Comparison of ENCODE assay signal across 23 mouse cellular contexts in the genomic region with DNA sequence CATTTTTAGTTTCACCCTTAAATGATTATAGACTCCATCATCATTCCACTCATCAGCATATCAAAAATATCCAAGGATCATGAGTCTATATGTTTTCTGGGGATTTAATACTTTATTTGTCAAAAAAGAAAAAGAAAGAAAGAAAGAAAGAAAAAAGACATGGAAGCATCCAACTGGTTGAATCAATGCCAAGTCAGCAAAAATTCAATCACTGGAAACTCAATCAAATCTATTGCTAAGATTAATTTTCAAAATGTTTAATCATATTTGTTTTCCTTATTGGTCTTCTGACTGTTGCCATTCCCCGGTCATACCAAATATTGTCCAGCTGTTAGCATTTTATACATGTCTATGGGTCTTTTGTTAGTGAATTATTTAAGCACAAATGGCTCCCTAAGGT. TPM values are rescaled to one million over a fixed set of nuclear protein-coding genes. Genes with fewer than 3 reads are reported as not detected.
DNase-seq lines count a peak whose midpoint lies in the region; ATAC-seq and TF ChIP-seq lines count a peak whose summit lies in the region.
"Had no signal": no experiment of that assay in that cellular context is flagged by ENCODE, and none has a peak within 500 bp of the region (broad histone marks: within the 10 kb centered on the region; RNA-seq: fewer than 3 reads in every experiment).

No protein-coding gene starts in this region.

- H3K27ac ChIP-seq in CH12.LX (ENCODE audit: insufficient read depth, low read depth) = no peak overlapping the region
- no peak overlapping the region for H3K27ac ChIP-seq in ES-E14 (ENCODE audit: insufficient read depth, low read depth, low read length, poor library complexity, severe bottlenecking)
- no peak overlapping the region for H3K27ac ChIP-seq in MEL (ENCODE audit: control insufficient read depth, low read depth, low read length)
- H3K27ac ChIP-seq in intestine, embryonic 15.5 days = no peak overlapping the region

- H3K9me3 ChIP-seq in CH12.LX (replicated peaks; ENCODE audit: low read length) (peaks cover 14% of the 10 kb centered on the region), ES-E14 (ENCODE audit: control insufficient read depth, insufficient read depth, low read depth, low read length) (no peaks in the 10 kb centered on the region), MEL (replicated peaks; ENCODE audit: insufficient read depth, low read length) (no peaks in the 10 kb centered on the region)
- no peaks in the 10 kb centered on the region for H3K9me3 ChIP-seq in intestine, embryonic 15.5 days

- peaks cover 0 to 5% of the 10 kb centered on the region in 2 experiments; a peak in 1 of 4 replicates for H3K4me1 ChIP-seq in CH12.LX (ENCODE audit: control insufficient read depth in 1 of 2, insufficient read depth in 2 of 2)
- H3K4me1 ChIP-seq in ES-E14 (ENCODE audit: control insufficient read depth in 2 of 2, insufficient read depth in 2 of 2, low read length in 2 of 2, poor library complexity in 1 of 2) = no peaks in the 10 kb centered on the region
- no peaks in the 10 kb centered on the region for H3K4me1 ChIP-seq in MEL (ENCODE audit: control insufficient read depth in 1 of 2, insufficient read depth in 2 of 2, low read length in 2 of 2)
- H3K4me1 ChIP-seq in intestine, embryonic 15.5 days (replicated peaks) = no peaks in the 10 kb centered on the region

- no peak for TF ChIP-seq POLR2A in CH12.LX (IDR thresholded peaks at IDR 0.05; ENCODE audit: low read depth, low read length)
- TF ChIP-seq POLR2A in MEL (IDR thresholded peaks at IDR 0.05; ENCODE audit: control insufficient read depth in 1 of 2, insufficient read depth in 1 of 2, low read depth in 1 of 2, low read length in 2 of 2, poor library complexity in 1 of 2) = no peak

- no peak overlapping the region for H3K4me3 ChIP-seq in CH12.LX (replicated peaks in 1 of 3; ENCODE audit: low read depth in 2 of 3, low read length in 2 of 3, poor library complexity in 1 of 3)
- H3K4me3 ChIP-seq in ES-E14 (ENCODE audit: insufficient read depth in 1 of 2, low read depth in 1 of 2, low read length in 2 of 2, poor library complexity in 1 of 2, severe bottlenecking in 1 of 2) = no peak overlapping the region
- no peak overlapping the region for H3K4me3 ChIP-seq in MEL (ENCODE audit: control insufficient read depth in 1 of 2, insufficient read depth in 1 of 2, low read depth in 2 of 2, low read length in 2 of 2)
- no peak overlapping the region for H3K4me3 ChIP-seq in intestine, embryonic 15.5 days (replicated peaks)

- no peak for TF ChIP-seq RAD21 in CH12.LX (IDR thresholded peaks at IDR 0.05; ENCODE audit: low read depth, low read length)
- no peak for TF ChIP-seq RAD21 in MEL (IDR thresholded peaks at IDR 0.05; ENCODE audit: low read depth, low read length)

- DNase-seq in CH12.LX (ENCODE audit: extremely low read depth) (no peak), ES-E14 (ENCODE audit: low read depth, low spot score) (no peak), MEL (ENCODE audit: low read depth, low spot score) (no peak)
- no peak for DNase-seq in gastrocnemius, postnatal 4 days (ENCODE audit: low spot score in 2 of 2)
- no peak for DNase-seq in layer of hippocampus, adult 11-12 months (ENCODE audit: low spot score)
- DNase-seq: adrenal gland, adult 2 months; adrenal gland, adult 8-10 months; adrenal gland, postnatal 10 days; adrenal gland, postnatal 14 days; adrenal gland, postnatal 25 days; adrenal gland, postnatal 36 days; B cell, adult 2 months; cerebellum, adult 11 months; cerebellum, adult 11-12 months; cerebellum, adult 18-20 months; cerebellum, adult 2 months; cerebellum, adult 8-10 months; cerebellum, adult 9-10 months had no signal

- dilution Hi-C loops in CH12.LX (cut with MboI; ENCODE audit: extremely low pct_ligation_motif_present, extremely low pct_unique_long_range_greater_than_20kb, low sequenced_read_pairs) = no loop called here

- H3K27me3 ChIP-seq in CH12.LX (replicated peaks) (no peaks in the 10 kb centered on the region), MEL (ENCODE audit: control insufficient read depth in 1 of 2, insufficient read depth in 2 of 2, low read length in 2 of 2) (peaks cover 0 to 2% of the 10 kb centered on the region in 2 experiments; a peak in 2 of 4 replicates)
- H3K27me3 ChIP-seq in intestine, embryonic 15.5 days (replicated peaks) = no peaks in the 10 kb centered on the region
- H3K27me3 ChIP-seq: Patski had no signal

- ATAC-seq in intestine, embryonic 15.5 days = no peak
- ATAC-seq: activated CD4-positive, CD25-positive, alpha-beta regulatory T cell, adult 4 months; CD4-positive, CD25-positive, alpha-beta regulatory T cell, adult 4 months; Patski had no signal

- in situ Hi-C loops in CH12.LX (cut with MboI; ENCODE audit: low pct_ligation_motif_present, low pct_unique_long_range_greater_than_20kb, low sequenced_read_pairs) (no loop called here), ES-E14 (cut with MboI; ENCODE audit: low sequenced_read_pairs in 2 of 2, unreplicated experiment in 2 of 2) (loop anchor here in 1 of 2 experiments (10.0 kb wide), 1 partner anchor 474 kb away; no protein-coding TSS in a partner anchor)

- no peak overlapping the region for H3K4me2 ChIP-seq in CH12.LX (ENCODE audit: insufficient read depth, low read depth, poor library complexity, severe bottlenecking)
- no peak overlapping the region for H3K4me2 ChIP-seq in intestine, embryonic 15.5 days (replicated peaks)

- no peaks in the 10 kb centered on the region for H3K36me3 ChIP-seq in CH12.LX (replicated peaks in 1 of 2; ENCODE audit: control insufficient read depth in 1 of 2, insufficient read depth in 1 of 2, low read length in 1 of 2)
- no peaks in the 10 kb centered on the region for H3K36me3 ChIP-seq in ES-E14 (ENCODE audit: control insufficient read depth, insufficient read depth, low read length, poor library complexity, severe bottlenecking)
- H3K36me3 ChIP-seq in MEL (ENCODE audit: control insufficient read depth in 1 of 2, insufficient read depth in 2 of 2, low read length in 2 of 2) = no peaks in the 10 kb centered on the region
- no peaks in the 10 kb centered on the region for H3K36me3 ChIP-seq in intestine, embryonic 15.5 days
- H3K36me3 ChIP-seq: G1E had no signal

- no peak for TF ChIP-seq EP300 in CH12.LX (IDR thresholded peaks at IDR 0.05; ENCODE audit: low read length)
- TF ChIP-seq EP300 in MEL (IDR thresholded peaks at IDR 0.05; ENCODE audit: low read depth in 1 of 2, low read length in 2 of 2) = no peak

- H3K79me2 ChIP-seq in CH12.LX (replicated peaks; ENCODE audit: control insufficient read depth, extremely low read depth, insufficient read depth, poor library complexity, severe bottlenecking) (no peaks in the 10 kb centered on the region), MEL (ENCODE audit: control insufficient read depth, insufficient read depth, low read length, poor library complexity) (no peaks in the 10 kb centered on the region)

- no peak for TF ChIP-seq CTCF in CH12.LX (conservative IDR thresholded peaks at IDR 0.05 in 1 of 2, IDR thresholded peaks at IDR 0.05 in 1 of 2; ENCODE audit: low read depth in 2 of 2, low read length in 2 of 2)
- TF ChIP-seq CTCF in MEL (IDR thresholded peaks at IDR 0.05 in 2 of 3, conservative IDR thresholded peaks at IDR 0.05 in 1 of 3; ENCODE audit: control insufficient read depth in 1 of 3, insufficient read depth in 1 of 3, low read depth in 2 of 3, low read length in 3 of 3, poor library complexity in 1 of 3, severe bottlenecking in 1 of 3) = no peak

- 81% methylated on average over 1 of the region's 1 CpGs for WGBS in intestine, embryonic 15.5 days

- H3K9ac ChIP-seq in CH12.LX (ENCODE audit: insufficient read depth, low read depth) (no peak overlapping the region), ES-E14 (ENCODE audit: insufficient read depth, low read depth, low read length, poor library complexity, severe bottlenecking) (no peak overlapping the region), MEL (ENCODE audit: control insufficient read depth, low read depth, low read length, poor library complexity, severe bottlenecking) (no peak overlapping the region)
- H3K9ac ChIP-seq in intestine, embryonic 15.5 days = no peak overlapping the region

TF ChIP-seq in CH12.LX, 34 proteins besides CTCF, POLR2A, EP300 and RAD21:
- no peak for TF ChIP-seq SMC3 (IDR thresholded peaks at IDR 0.05; ENCODE audit: low read depth, low read length)
- TF ChIP-seq MAFK (IDR thresholded peaks at IDR 0.05; ENCODE audit: insufficient replicate concordance, low read length) = peak; percentile 66

TF ChIP-seq in ES-E14, 5 proteins besides CTCF, POLR2A, EP300 and RAD21:
- TF ChIP-seq MAFK (IDR thresholded peaks at IDR 0.05; ENCODE audit: insufficient read depth, low read depth, low read length) = peak; percentile 84
- no peak for TF ChIP-seq ZNF384 (IDR thresholded peaks at IDR 0.05; ENCODE audit: low read depth, low read length)
- no peak for TF ChIP-seq HCFC1 (IDR thresholded peaks at IDR 0.05; ENCODE audit: borderline replicate concordance, insufficient read depth, low read length)
- no peak for TF ChIP-seq ZC3H11A (IDR thresholded peaks at IDR 0.05; ENCODE audit: borderline replicate concordance, low read depth, low read length)
- no peak for TF ChIP-seq CHD2 (IDR thresholded peaks at IDR 0.05; ENCODE audit: low read depth, low read length)
TF ChIP-seq in ES-E14: peak in this region for 1.

TF ChIP-seq in MEL, 35 proteins besides CTCF, POLR2A, EP300 and RAD21:
- TF ChIP-seq MAFK (IDR thresholded peaks at IDR 0.05; ENCODE audit: borderline replicate concordance, low read depth, low read length) = peak; percentile 56; the same call in 1 of the 2 replicates
- TF ChIP-seq HCFC1 (IDR thresholded peaks at IDR 0.05; ENCODE audit: low read depth, low read length) = no peak

RNA-seq across cellular contexts. Expression of gene Bmp2, which starts 11.3 kb away (rescaled TPM):
- total RNA-seq in CH12.LX (2012; rRNA removed) (not detected in 2 replicates), CH12.LX (2014; rRNA removed) (not detected in 2 replicates), ES-E14 (2012; rRNA removed) (0.58 and 1.5 TPM in 2 replicates), MEL (2012; rRNA removed) (not detected in 2 replicates)
- polyA plus RNA-seq in CH12.LX (2012; ENCODE audit: insufficient read length, low read depth) (not detected in 2 replicates), MEL (2012; ENCODE audit: insufficient read depth in 1 of 2, insufficient read length in 2 of 2, low read depth in 1 of 2, low replicate concordance in 2 of 2, missing spikeins in 1 of 2) (not detected)
- total RNA-seq in gastrocnemius, postnatal 4 days (2021) = 1 to 10 TPM; 2.4 to 2.7 TPM
- 13.8 and 16.5 TPM in 2 replicates for polyA plus RNA-seq in intestine, embryonic 15.5 days (2015; fragmentation: Nextera tagmentation; extraction: Ambion mirVana)
- polyA plus RNA-seq: activated CD4-positive, CD25-positive, alpha-beta regulatory T cell, adult 4 months; CD4-positive, CD25-positive, alpha-beta regulatory T cell, adult 4 months; G1E had no signal

Comparison
In these comparisons a context has a peak if more than half of its experiments do, and no peak if none do; other contexts are left out.
1. Of the 35 proteins assayed by ChIP-seq in both MEL and CH12.LX: peak only in MEL: none; only in CH12.LX: none; in both: MAFK; in neither: 34.